Mouse (Mus musculus): ENCODE measurements around the gene Rnf145.
A peak's percentile ranks its signal among the peaks of the same experiment; 100 is the strongest.
"Not testable (repeated sequence)": the region's sequence is repeated elsewhere in the genome, so short reads cannot be mapped to it uniquely, and the experiment has no call there.

Rnf145 gene

DNA sequence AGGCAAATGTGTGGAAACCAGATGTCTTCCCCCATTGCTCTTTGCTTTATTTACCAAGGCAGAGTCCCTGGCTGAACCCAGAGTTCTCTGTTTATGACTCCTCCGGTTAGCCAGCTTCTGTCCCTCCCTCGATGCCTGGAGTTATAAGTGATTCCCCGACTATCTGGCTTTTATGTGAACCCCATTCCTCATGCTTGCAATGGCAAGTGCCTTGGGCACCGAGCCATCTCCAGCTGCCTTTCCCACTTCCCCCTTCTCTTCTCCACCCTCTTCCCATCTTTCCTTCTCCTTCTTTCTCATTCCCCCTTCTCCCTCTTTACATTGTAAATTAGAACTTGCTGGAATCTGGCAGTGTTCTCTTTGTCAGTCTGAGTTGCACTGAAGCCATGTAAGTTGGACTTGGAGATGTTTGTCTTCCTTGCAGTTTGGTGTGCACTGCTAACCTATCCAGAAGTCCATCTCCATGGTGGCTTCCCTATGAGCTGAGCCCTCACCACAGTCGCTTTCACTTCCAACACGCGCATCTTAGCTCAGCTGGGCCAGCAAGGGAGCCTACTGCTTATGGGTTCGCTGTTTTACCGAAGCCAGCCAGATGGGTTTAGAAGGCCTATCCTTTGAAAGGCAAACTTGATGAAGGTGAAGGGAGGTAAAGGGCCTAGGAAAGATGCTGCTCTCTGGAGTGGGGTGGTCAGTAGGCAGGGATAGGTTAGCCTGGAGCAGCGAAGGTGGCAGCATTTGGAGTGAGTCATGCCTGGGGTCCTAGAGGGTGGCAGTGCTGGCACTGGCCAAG, 19.9 kb downstream of the Rnf145 start:
- DNase-seq: no peak

DNA sequence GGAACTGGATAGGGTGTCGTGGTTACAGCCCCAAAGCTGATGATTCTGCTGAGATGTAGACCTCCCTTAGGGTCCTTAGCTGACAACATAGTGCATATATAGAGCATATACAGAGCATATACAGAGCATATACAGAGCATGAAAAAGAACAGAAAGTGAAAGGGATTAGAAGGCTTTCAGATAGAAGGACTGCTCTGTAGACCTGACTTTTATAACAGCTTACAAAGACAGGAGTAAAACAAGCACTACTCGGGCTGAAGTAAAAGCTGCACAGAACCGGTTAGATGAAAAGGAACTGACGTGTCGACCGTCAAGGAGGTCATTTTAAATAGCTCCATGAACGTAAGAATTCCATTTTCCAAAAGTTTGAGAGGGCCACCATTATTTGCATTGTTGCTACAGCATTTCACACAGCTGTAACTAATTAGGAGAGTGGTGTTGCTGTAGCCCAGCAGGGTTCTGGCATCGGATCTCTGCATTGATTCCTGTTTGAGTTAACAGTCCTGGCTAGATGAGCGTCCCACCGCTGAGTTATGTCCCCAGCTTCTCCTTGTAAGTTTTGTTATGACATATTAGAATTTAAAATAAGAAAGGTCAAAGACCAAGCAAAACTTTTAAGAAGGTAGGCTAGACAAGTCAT, 20.6 kb downstream of the Rnf145 start:
- no peak for DNase-seq

DNA sequence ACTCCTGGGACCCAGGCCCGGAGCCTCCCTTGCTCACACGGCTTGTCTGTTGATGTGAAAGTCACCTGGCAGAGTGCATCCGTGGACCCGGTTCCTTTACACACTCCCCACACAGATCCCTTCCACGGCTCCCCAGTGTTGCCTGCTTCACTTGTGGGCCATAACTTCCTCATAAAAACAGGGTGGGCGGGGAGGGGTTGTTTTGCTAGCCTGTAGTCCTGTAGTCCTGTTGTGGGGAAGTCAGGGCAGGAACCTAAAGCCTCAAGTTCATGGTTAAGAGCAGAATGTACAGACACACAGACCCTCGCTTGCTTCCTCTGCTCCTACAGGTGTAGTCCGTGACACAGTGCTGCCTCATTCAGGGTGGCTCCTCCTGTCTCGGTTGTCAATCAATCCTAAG, 21.5 kb downstream of the Rnf145 start:
- no peak for DNase-seq

DNA sequence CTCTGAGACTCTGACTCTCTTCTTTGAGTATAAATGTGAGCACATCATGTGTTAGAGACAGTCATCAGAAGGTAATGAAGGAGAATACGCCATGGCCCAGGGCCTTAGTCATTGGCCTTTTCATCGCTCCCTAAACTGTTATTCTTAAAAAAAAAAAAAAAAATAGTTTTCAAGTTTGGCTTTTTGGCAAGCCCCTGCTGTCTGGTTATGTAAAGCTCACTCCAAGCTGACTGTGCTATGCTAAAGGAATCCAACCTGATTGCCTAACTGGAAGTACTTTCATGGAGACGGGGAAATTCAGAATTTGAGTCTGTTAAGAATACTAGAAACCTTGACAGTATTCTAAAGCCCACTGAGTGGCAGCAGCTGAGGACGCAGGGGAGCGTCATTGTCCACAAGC, 22.5 kb downstream of the Rnf145 start:
- no peak for DNase-seq

DNA sequence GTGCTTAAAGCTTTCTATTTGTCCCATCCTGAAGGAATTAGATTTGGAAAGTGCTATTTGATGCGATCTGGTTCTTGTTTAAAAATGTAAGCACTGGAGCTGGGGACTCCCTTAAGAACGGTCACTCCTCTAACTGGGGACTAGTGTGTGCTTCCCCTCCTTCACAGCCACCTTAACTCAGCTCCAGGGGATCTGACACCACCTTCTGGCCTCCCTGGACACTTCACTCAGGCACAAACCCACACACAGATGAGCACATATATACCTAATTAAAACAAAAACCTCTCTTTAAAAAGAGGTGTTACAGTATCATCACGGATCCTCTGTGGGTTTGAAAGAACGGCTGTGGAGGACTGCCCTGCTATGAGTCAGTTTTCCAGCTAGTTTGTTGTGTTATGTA, 23.0 kb downstream of the Rnf145 start:
- DNase-seq: no peak

DNA sequence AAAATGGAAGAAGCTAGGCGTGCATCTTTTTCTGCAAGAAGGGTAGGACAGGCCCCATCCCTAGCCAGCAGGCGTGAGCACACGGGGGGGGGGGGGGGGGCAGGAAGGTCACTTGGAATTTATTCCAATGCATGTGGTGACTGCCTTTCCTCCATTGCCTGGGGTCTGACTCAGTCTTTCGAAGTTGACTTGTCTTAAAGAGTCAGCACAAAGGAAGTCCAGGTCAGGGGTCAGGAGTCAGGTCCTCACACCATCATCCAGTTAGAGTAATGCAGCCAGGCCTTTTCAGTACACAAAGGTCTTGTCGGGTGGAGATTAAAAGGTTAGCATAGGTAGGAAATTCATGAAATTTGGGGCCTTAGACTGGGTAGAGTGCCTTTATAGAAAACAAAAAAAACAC, 24.8 kb downstream of the Rnf145 start:
- DNase-seq: no peak

DNA sequence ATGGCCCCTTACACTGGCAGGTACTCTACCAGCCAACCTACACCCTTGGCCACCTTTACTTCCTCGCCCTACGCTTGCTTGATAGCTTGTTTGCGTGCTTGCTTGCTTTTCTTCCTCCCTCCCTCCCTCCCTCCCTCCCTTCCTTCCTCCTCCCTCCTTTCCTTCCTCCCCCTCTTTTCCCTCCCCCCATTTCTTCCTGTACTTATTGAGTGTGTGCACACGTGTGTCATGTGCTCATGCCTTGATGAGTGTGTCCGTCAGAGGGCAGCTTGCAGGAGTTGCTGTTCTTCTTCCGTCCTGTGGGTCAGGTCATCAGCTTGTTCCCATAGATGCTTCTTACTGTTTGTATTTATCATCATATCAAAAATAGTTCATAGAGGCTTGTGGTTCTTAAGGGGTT, 25.2 kb downstream of the Rnf145 start:
- no peak for DNase-seq

DNA sequence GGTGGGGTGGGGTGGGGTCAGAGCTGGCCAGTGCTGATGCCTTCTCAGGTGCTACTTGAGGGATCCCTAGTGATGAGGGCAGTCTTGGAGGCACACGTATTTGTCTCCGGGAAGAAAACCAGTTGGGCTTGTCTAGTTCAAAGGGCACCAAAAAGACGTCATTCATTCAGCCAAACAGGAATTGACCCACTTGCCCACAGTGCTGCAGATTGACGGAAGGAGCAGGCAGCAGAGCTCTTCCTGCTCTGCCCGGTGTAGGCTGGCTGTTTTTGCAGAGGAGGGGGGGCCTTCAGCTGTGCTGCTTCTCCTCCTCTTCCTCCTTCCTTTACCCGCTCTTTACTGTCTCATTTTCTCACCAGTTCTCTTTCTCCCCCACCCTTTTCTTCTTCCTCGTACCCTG, 26.4 kb downstream of the Rnf145 start:
- no peak for DNase-seq

DNA sequence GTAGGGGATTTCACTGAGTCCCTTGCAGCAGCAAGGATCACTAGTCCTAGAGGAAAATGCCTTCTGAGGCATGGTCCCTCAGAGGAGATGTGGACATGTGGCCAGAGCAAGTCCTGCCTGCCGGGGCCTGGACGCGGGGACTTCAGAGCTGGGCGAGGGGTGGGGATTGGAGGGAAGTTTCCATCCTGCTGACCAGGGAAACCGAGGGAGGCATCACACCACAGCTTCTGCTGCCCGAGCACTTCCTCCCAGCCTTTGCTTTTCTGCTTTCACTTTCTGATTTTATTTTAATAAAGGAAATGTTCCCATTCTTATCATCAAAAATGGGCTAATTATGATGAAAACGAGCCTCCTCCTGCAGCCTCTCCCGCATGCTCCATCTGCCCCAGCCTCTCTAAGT, 27.5 kb downstream of the Rnf145 start:
- DNase-seq: no peak

DNA sequence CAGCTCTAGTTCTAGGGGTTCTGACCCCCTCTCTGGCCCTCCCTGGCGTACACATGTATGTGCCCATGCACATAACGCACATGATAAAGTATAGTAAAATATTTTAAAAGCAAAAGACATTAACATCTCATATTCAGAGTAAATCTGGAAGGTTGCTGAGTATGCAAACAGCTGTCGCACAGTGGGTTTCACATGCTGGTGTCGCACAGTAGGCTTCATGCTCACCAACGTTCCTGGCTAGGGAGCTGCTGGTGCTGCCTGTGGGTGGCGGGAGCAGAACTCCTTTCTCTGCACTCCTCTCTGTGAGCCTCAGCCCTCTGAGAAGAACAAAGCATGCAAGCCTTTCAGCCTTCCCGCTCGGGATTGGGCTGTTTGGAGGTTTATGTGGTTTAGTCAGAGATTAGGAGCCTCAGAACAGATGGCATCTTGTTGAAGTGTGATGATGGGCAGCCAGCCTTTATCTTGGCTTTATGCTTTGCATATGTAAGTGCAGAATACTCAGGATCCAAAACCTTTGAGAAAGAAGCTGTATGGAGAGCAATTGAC, 29.0 kb downstream of the Rnf145 start:
- DNase-seq: no peak

DNA sequence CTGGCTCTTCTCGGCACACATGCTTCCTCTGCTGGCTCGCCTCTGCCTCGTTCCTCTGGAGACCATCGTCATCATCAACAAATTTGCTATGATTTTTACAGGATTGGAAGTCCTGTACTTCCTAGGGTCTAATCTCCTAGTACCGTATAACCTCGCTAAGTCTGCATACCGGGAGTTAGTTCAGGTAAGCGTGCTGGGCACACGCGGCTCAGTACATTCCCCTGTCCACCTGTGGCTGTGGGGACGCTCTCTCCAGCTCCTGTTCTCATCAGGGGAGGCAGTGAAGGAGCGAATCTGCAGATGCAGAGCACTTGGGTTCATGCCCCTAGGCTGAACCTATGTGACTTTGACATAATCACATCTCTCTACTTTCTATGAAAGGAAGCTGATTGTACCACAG, 30.1 kb downstream of the Rnf145 start:
- DNase-seq: no peak

DNA sequence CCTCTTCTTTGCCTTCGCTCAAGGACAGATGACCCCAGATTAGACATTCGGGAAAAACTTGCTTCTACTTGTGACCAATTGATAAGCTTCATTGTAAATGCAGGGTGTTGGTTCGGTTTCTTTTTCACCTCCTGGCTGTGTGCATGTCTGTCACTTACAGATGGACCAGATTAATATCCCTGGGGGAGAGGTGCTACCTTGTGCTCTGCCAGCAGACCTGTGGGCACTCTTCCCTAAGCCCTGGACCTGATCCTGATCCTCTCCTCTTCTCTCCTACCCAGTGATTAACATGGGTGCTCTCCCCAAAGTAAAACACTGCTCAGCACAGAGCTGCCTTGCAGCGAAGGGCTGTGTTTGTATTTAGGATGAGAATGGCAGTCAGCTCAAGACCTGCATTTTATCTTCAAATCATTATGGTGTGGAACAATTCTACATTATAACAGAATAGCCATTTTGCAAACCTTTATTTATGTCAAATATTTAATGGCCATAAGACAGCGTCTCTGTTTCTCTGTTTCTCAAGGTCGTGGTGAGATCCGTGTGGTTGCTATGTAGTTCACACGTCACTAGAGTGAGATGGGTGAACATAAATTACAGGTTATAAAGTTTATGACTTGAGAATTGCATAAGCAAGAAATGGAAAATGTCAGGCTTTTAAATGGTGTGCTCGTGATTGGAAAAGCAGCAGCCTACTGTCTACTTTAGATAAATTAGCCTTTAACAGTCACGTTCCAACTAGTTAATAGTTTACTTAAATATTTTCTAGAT, 30.9 kb downstream of the Rnf145 start:
- no peak for DNase-seq

DNA sequence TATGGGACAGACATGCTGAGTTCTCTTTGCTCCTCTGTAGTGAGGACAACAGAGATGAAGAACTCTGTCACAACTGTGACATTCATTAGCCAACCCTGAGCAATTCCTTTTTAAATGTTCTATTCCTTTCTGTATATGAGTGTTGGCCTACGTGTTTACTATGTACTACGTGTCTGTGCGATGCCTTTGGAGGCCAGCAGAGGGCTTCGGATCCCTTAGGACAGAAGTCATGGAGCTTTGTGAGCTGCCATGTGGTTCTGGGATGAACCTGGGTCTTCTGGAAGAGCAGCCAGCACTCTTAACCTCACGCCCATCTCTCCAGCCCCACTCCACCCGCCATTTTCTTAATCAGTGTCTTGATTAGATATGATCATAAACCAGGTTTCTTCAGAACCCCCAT, 32.2 kb downstream of the Rnf145 start:
- no peak for DNase-seq

DNA sequence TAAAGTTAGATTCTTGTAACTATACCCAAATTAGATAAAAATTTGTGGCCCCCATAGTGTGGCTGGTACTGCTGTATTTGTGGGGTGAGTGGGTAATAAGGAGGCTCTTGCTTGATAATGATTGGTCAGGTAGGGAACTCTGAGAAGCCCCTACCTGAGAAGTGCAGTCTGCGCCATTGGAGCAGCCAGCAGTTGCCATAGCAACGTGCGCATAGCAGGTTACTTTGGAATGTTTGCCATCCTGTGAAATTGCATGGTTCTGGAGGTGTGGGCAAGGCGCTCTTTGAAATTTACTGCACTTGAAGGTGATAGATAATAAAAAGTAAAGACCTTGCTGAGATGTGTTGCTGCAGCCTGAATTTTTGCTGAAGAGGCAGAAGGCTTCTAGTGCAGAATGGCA, 35.6 kb downstream of the Rnf145 start:
- DNase-seq: no peak

DNA sequence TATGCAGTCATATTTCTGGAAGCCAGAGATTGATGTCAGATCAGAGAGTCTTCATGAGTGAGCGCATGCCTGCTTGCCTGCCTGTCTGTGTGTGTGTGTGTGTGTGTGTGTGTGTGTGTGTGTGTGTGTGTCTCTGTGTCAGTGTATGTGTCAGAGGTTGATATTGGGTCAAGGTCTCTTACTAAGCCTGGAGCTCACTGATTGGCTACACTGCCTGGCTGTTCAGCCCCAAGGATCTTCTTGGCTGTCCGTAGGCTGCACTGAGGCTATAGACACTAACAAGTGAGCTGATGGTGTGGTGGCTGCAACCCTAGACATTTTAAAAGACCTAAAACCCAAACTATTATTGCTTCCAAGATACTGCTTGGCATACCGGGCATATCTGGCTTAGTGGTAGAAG, 39.8 kb downstream of the Rnf145 start:
- DNase-seq: no peak

DNA sequence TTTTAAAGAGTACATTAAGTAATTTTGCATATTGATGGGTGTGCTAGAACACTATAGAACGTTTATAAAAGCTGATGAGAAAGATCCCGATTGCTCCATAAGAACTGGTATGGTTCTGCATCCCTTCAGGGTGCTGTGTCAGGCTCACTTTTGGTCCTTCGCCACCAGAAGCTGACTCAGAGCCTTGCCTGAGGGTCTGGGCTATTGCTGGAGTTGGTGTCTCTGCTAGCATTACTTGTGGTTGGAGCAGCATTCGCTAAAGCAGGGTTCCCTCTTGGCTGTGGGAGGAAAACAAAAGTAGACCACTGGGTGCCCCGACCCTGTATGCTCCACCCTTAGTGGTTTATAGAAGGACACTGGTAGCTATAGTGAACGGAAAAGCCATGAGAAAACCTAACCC, 40.7 kb downstream of the Rnf145 start:
- no peak for DNase-seq

DNA sequence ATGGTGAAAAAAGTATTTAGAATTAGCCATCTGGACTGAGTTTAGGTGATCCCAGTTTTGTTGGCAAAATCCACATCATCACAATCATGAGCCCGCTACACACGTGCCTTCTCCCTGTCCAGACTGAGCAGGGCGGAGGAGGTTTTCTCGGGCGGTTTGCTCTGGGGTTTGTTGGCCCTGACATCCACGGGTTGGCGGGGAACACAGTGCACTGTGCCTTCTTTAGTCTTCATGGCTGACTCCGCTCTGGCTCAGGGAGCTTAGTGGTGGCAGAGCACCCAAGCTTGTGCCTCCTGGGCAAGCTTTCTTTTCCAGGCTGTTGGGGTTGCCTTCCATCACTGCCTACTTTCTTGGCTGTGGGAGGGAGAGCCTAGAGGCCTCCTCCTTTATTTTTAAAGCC, 41.6 kb downstream of the Rnf145 start:
- DNase-seq: peak; percentile 57

DNA sequence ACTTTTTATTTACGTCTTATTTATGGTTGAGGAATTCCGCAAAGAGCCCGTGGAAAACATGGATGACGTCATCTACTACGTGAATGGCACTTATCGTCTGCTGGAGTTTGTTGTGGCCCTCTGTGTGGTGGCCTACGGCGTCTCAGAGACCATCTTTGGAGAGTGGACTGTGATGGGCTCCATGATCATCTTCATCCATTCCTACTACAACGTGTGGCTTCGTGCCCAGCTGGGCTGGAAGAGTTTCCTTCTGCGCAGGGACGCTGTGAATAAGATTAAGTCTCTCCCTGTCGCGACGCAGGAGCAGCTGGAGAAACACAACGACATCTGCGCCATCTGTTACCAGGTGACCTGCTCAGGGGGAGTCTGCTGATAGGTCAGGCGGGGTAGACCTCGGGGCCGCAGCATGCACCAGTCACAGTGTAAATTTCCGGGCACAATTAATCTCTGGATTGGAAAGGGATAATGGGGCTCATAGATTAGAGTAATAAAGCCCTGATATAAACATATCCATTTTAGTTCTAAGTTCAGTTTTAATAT, 42.8 kb downstream of the Rnf145 start:
- no peak for DNase-seq

DNA sequence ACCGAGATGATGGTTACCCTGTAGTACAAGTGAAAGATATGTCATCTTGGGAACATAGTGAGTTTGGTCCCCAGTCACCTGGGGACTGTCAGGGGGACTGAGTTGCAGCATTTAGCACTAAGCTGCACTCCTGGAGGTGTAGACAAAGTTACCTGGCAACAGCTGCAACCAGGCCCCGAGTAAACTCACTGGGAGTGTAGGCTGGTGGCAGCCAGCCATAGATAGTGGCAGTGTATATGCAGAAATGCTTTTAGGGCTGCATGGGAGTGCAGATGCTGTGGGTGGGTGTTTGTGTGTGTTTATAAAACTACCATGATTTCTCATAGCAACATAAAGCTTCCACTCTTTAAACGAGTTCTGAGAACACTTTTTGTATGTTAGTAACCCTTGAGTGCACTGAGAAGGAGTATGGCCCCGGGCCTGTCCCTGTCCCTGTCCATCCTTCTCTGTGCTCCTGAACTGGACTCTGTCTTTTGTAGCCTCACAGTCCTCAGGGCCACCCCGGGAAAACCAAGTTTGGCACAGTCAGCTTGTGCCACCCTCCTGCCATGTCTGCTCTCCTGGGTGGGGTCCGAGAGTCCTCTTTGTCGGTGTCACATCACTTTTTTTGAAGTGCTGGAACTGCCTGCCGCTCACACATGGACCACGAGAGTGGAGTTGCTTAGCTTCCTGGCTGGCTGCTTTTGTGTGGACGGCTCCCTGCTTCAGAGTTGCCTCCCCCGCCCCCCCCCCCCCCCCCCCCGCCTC, 43.8 kb downstream of the Rnf145 start:
- DNase-seq: no peak

DNA sequence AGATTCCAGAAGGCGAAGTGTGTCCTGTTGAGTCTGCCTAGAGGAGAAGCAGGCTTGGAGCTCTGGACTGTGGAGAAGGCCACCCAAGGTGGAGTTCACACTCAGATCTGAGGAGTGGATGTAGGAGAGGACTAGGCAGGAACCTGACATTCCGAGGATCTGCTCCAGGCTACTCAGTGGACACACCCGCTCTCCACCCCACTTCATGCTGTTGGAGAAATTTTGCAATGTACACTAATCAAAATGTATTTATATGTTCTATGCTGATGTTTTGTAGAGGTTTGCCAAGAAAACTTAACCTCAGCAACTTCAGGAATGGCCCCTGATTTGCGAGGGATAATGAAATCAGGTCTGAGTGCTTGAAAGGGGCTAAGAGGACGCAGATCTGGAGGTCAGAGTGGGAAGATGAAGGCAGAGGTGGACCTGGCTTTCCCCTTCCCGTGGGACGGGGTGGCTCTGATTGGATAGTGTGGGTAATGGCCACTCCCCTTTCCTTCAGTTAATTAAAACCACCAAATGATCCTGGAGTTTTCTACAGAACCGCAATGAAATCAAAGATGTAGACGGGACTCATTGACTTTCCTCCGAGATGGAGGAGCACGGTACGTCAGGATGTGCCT, 45.6 kb downstream of the Rnf145 start:
- DNase-seq: no peak

DNA sequence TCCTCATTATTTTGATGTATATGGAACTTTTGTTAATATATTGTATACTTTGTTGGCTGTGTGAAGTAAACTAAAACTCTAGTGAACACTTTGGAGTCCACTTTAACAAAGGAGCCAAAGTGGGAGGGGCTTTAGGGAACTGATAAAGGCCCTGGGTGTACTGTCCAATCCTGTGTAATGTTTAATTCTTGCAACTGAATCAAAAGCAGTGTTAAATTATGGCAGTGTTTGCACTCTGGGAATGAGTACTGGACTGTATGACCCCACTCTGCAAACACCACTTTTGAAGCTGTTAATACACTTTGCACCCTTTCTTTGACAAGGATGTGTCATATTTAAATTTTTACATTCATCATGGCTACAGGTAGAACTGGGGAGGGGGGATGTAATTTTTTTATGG, 46.2 kb downstream of the Rnf145 start:
- DNase-seq: no peak

DNA sequence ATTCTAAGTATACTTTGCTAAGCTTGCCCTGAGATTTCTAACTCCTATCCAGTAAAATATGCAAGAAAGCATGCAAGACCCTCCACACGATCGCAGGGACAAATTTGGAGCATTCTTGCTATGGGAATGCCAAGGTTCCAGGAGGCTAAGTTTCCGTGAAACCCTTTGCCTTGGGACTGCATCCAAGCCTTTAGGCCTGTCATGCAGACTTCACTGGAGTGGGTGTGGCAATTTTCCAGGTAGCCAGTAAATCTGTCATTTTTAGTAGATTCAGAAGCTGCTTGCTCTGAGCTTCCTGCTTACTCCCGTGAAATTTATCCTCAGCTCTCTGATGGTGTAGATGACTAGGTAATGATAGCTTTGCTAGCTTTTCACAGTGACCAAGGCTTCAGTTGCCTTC, 51.6 kb downstream of the Rnf145 start:
- not testable (repeated sequence) for DNase-seq

Measured in cerebellum, adult 11-12 months (tissue).